Mouse (Mus musculus) thymus, adult 18-20 months (tissue): Measurements from ENCODE around the gene Zfp691.

Experiments used
- DNase-seq, 2 experiments: peaks; one replicate each; pipeline ENCODE4 v3.0.0; 2022; ENCODE audit warnings: mixed read lengths in 2 of 2

Gene Zfp691

GRCm38 (mm10) chr4:119173851-119174453 lies at the start of gene Zfp691:
Gene Zfp691, minus strand, starts transcription at chr4:119174195.
- peak; percentile 90 to 94 for DNase-seq

- no peak for DNase-seq
Measured at GRCm38 (mm10) chr4:119223696-119224095, 49.7 kb upstream of the Zfp691 start.

GRCm38 (mm10) chr4:119218169-119218568 lies 44.2 kb upstream of the Zfp691 start, which contains the start of gene Tmem269:
Gene Tmem269, minus strand, starts transcription at chr4:119218217.
- no peak for DNase-seq

GRCm38 (mm10) chr4:119216667-119217066 lies 42.7 kb upstream of the Zfp691 start:
- DNase-seq, result no peak

GRCm38 (mm10) chr4:119204672-119205071 lies 30.7 kb upstream of the Zfp691 start:
- DNase-seq, result peak; percentile 11 to 17

- DNase-seq, result no peak
Measured at GRCm38 (mm10) chr4:119198105-119198504, 24.1 kb upstream of the Zfp691 start.

GRCm38 (mm10) chr4:119195582-119196320 lies 21.8 kb upstream of the Zfp691 start:
- no peak for DNase-seq

GRCm38 (mm10) chr4:119194909-119195581 lies 21.1 kb upstream of the Zfp691 start, which contains the start of gene Svbp:
Gene Svbp, plus strand, starts transcription at chr4:119195306.
- peak; percentile 77 to 78 for DNase-seq

GRCm38 (mm10) chr4:119192757-119193156 lies 18.8 kb upstream of the Zfp691 start:
- no peak for DNase-seq

- no peak for DNase-seq
Measured at GRCm38 (mm10) chr4:119191273-119191672, 17.3 kb upstream of the Zfp691 start.

GRCm38 (mm10) chr4:119190618-119191017 lies 16.6 kb upstream of the Zfp691 start:
- DNase-seq, result no peak

- no peak for DNase-seq
Measured at GRCm38 (mm10) chr4:119189864-119190263, 15.9 kb upstream of the Zfp691 start, which contains the start of gene Ermap. Gene Ermap, minus strand, starts transcription at chr4:119190011.

- DNase-seq, result no peak
Measured at GRCm38 (mm10) chr4:119189392-119189791, 15.4 kb upstream of the Zfp691 start.

- DNase-seq, result no peak
Measured at GRCm38 (mm10) chr4:119188060-119188785, 14.2 kb upstream of the Zfp691 start.

GRCm38 (mm10) chr4:119185771-119186170 lies 11.8 kb upstream of the Zfp691 start:
- DNase-seq, result no peak

- no peak for DNase-seq
Measured at GRCm38 (mm10) chr4:119183525-119183924, 9.5 kb upstream of the Zfp691 start.

- DNase-seq, result no peak
Measured at GRCm38 (mm10) chr4:119181456-119181855, 7.5 kb upstream of the Zfp691 start.

- no peak for DNase-seq
Measured at GRCm38 (mm10) chr4:119180133-119180707, 6.2 kb upstream of the Zfp691 start.

- DNase-seq, result no peak
Measured at GRCm38 (mm10) chr4:119178331-119178730, 4.3 kb upstream of the Zfp691 start.

- DNase-seq, result no peak
Measured at GRCm38 (mm10) chr4:119177702-119178101, 3.7 kb upstream of the Zfp691 start.

GRCm38 (mm10) chr4:119172919-119173650 lies 910 bp downstream of the Zfp691 start:
- no peak for DNase-seq

- peak; percentile 29 to 59 for DNase-seq
Measured at GRCm38 (mm10) chr4:119167663-119168062, 6.3 kb downstream of the Zfp691 start.
